Mouse (Mus musculus) brown adipose tissue, adult 24 weeks (tissue): Measurements from ENCODE around the gene Auh. TPM values are rescaled to one million over a fixed set of nuclear protein-coding genes. Genes with fewer than 3 reads are reported as not detected.

Experiments
- H3K27ac ChIP-seq: fragments of 200-500 bp; replicated peaks from 2 replicates; pipeline ENCODE4 v1.5.1; 2012; ENCODE audit warnings: low read depth, mild to moderate bottlenecking, low read length
- H3K4me1 ChIP-seq: fragments of 200-500 bp; 2 replicates; pipeline ENCODE4 v1.6.1; 2012; ENCODE audit warnings: low read length, mixed read lengths; ENCODE audit not compliant: control insufficient read depth, insufficient read depth, insufficient read length
- H3K4me3 ChIP-seq: fragments of 200-500 bp; 2 replicates; pipeline ENCODE4 v1.5.1; 2012; ENCODE audit warnings: low read depth, mild to moderate bottlenecking, low read length, moderate library complexity; ENCODE audit not compliant: insufficient read depth
- polyA plus RNA-seq: library from polyadenylated mRNA; stranded (reverse); fragments of >200 nt; gene quantifications from 2 replicates; pipeline ENCODE4 v1.2.4, GENCODE M21; 2012; ENCODE audit not compliant: missing spikeins, insufficient read depth, insufficient read length

The Auh gene
- 196 and 200 TPM in 2 replicates for polyA plus RNA-seq

DNA sequence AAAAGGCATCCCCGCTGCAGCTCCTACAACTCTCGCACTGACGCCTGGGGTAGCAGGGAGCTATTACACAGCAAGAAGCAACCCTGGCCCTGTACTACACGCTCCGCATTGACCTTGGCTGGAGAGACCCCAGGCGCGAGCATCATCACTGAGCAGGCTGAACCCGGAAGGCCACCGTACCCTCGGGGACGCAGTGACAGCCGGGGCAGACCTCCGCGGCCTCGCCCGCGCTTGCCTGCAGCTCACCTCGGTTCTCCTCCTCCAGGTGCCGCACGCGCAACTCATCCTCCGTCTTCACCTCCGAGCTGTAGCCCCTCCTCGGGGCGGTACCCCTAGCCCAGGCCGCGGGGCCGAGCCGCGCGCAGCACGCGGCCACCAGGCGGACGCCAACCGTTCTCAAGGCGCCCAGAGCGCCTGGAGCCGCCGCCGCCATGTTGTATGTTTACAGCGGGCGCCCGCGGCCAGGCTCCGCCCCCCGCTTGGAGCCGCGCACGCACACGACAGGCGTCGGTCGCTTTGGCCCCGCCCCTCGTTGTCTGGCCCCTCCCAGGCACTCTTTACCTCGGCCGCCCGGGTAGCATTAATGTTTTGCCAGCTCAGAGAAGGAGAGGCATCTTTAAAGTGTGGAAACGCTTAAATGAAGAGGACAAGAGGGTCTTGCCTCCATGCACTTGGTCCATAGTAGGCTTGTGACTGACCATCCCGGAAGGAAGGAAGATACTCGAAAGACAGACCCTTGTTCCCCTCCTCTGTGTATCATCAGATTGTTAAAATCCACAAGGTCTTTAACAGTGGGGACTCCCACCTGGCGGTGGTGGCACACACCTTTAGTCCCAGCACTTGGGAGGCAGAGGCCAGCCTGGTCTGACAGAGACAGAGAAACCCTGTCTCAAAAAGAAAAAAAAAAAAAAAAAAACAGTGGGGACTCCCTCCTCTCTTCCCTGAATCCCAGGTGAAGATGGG lies at the start of gene Auh:
TSS of gene Auh (minus strand) at position 473 of the 963 bp plus-strand sequence.
- Histone ChIP-seq H3K27ac (peak within 1 kb of the TSS; percentile 70), H3K4me1 (peaks cover 14% of the 10 kb centered on the region; the same call in 1 of the 2 replicates), H3K4me3 (peak within 1 kb of the TSS; percentile 99)

DNA sequence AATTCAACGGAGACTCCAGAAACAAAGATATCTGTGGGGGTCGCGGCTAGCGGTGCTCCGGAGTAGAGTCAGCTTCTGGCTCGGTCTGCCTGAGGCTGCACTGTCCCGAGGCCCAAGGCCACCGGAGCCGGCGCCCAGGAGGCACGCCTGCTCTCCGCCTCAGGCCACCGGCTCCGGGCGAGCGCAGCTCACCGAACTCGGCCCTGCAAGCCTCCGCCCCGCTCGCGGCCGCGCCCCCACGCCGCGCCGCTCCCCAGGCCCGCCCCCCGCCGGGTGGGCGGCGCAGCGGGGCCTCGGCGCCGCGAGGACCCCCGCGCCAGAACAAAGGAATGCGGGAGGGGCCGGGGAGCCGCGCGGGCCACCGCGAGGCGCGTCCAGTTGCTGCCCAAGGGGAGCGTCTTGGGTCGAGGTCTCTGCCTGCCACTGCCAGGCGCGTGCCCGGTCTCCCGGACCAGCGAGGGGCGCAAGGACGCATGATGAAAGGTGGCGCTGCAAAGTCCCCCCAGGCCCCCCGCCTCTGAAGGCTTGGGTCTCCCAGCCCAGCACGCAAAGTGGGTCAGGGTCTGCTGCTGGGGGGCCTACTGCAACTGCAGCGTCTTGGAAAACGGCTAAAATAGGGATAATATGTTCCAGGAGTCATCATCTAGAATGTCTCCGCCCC lies 49.0 kb upstream of the Auh start:
- Histone ChIP-seq H3K4me3 (peak overlapping the region; percentile 63), H3K4me1 (peaks cover 11% of the 10 kb centered on the region), H3K27ac (peak overlapping the region; percentile 75)

DNA sequence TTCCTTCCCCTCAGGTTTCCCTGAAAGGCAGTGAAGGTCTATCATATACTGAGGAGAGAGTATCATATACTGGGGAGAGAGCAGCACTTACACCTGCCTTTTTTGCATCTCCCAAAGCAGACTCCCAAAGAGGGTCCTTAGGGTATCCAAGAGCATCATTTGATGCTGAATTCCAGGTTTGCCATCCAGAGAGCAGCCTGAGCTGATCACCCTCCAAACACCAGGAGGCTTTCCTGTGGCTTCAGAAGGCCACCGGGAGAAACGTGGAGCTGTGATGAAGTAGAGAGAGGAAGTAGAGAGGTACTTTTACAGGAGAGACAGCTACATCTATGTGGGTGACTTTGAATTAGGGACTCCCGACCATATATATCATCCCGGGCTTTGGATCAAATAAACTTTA lies 48.3 kb upstream of the Auh start:
- Histone ChIP-seq H3K4me1 (peaks cover 18% of the 10 kb centered on the region), H3K27ac (peak overlapping the region; percentile 69), H3K4me3 (peak overlapping the region; percentile 17)

- H3K4me3 ChIP-seq, result 0 out of 2 replicates have a peak overlapping the region, but pooled peaks have one; percentile 15
- peak overlapping the region; percentile 69 for H3K27ac ChIP-seq
- peaks cover 19% of the 10 kb centered on the region for H3K4me1 ChIP-seq
These were observed 47.7 kb upstream of the Auh start for GRCm38 (mm10) chr13:52977221-52977609.

DNA sequence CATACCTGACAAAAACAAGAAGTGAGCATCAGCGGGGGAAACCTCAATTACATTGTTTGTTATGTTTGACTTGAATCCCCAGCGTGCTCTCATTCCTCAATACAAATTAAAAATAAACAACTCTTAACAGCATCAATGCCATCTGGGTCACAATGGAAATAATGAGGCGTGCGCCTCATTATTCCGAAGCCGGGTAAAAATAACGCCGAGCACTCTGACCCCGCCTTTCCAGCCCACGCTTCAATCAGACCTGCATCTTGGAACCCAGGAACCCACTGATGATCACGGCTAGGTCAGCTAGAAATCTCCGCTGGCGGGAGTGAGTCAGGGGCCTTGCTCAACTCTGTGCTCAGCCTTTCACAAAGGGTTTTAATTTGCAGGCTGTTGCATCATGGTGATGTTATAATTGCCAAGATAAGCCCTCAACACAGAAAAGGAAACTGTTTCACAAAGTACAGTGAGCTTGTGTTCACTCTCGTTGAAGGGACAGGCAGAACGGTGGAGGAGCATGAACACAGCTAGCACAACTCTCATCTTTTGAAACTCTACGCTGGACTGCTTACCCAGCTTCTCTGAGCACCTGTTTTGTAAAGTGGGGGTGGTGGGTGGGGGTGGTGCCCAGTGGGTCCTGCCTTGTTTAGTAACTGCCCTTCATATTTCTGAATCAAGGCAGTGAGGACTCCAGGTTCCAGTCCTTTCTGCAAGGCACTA lies 47.2 kb upstream of the Auh start:
- Histone ChIP-seq H3K27ac (peak overlapping the region; percentile 83), H3K4me1 (peaks cover 19% of the 10 kb centered on the region), H3K4me3 (peak overlapping the region; percentile 28)

- Histone ChIP-seq H3K4me3 (peak overlapping the region; percentile 28), H3K4me1 (peaks cover 19% of the 10 kb centered on the region), H3K27ac (peak overlapping the region; percentile 83)
These were observed 46.6 kb upstream of the Auh start for GRCm38 (mm10) chr13:52976130-52976509.

DNA sequence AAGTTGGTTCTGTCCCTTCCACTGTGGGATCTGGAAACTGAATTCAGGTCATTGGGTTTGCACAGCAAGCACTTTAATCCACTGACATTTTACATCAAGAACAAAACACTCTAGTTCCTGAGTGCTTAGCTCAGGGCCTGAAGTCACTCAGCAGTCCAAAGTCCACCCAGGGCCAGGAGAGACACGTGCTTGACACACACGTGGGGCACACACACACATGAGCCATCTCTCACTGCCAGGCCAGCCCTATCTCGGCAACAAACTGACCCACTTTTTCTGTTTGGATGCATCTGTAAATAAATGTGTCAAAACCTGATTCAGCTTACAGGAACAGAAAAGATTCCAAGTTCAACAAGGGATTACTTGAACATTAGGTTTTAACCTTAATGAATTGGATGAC lies 45.2 kb upstream of the Auh start:
- Histone ChIP-seq H3K27ac (peak overlapping the region; percentile 64), H3K4me1 (peaks cover 21% of the 10 kb centered on the region), H3K4me3 (no peak overlapping the region)

DNA sequence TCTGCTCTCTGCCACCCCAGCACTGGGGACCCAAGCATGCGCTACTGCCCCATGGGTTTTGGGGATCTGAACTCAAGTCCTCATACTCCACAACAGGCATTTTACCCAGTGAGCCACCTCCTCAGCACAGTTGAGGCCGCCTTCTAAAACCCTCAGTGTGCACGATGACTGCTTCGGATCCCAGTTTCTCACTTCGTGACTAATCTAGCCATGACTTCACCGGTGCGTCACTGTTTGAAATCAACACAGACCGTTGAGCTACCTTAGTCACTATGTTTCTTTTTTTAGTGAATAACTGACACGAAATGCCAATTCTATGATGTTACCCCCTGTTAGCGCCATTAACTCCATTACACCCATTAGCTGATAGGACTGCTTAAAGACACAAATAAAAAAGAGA lies 43.9 kb upstream of the Auh start:
- H3K27ac ChIP-seq, result no peak overlapping the region
- H3K4me1 ChIP-seq, result peaks cover 21% of the 10 kb centered on the region
- no peak overlapping the region for H3K4me3 ChIP-seq

DNA sequence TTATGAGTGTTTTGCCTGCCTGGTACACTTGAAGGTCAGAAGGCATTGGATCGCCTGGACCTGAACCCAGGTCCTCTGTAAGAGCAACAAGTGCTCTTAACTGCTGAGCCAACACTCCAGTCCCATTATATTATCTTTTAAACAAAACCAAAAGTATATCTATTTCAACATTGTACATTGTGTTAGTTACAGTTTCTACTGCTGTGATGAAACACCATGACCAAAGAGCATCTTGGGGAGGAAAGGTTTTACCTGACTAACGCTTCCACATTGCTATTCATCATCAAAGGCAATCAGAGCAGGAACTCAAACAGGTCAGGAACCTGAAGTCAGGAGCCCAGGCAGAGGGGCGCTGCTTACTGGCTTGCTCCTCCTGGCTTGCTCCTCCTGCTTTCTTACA lies 43.1 kb upstream of the Auh start:
- H3K4me3 ChIP-seq, result no peak overlapping the region
- H3K27ac ChIP-seq, result no peak overlapping the region
- H3K4me1 ChIP-seq, result peaks cover 21% of the 10 kb centered on the region

GRCm38 (mm10) chr13:52970876-52971275 lies 41.4 kb upstream of the Auh start:
- Histone ChIP-seq H3K4me1 (peaks cover 15% of the 10 kb centered on the region), H3K27ac (no peak overlapping the region), H3K4me3 (no peak overlapping the region)

DNA sequence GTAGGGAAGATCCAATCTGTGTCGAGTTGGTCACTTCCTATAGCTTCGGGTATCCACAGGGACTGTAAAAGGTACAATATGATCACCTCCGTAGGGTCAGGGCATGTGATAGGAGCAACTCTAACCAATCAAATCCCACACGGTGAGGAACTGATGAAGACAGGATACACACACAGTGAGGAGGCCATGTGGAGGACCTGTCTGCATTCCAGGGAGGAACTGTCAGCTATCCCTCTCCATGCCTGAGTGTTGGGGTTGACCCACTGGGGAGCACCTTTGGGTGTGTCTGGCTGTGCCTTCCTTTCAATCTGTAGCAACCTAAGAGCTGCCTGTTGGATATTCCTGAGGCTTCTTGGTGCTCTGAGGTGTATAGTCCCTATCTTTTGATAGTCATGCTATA lies 33.4 kb upstream of the Auh start:
- Histone ChIP-seq H3K27ac (no peak overlapping the region), H3K4me3 (no peak overlapping the region), H3K4me1 (no peaks in the 10 kb centered on the region)

DNA sequence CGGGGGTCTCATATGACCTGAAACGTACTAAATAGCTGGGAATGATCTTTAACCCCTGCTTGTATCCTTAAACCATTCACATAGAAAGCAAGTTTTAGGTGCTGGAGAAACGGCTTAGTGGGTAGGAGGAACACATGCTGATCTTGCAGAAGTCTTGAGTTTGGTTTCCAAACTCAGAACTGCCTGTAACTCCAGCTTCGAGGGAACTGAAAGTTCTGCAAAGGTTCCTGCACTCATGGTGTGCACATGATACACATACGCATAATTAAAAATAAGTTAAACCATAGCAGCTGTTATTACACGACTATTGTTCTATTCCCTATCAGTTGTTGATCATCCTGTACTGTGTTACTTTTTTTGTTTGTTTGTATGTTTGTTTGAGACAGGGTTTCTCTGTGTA lies 32.9 kb upstream of the Auh start:
- H3K27ac ChIP-seq, result no peak overlapping the region
- H3K4me1 ChIP-seq, result no peaks in the 10 kb centered on the region
- no peak overlapping the region for H3K4me3 ChIP-seq

GRCm38 (mm10) chr13:52953779-52954553 lies 24.5 kb upstream of the Auh start:
- Histone ChIP-seq H3K4me3 (no peak overlapping the region), H3K4me1 (no peaks in the 10 kb centered on the region), H3K27ac (no peak overlapping the region)

GRCm38 (mm10) chr13:52949211-52949610 lies 19.7 kb upstream of the Auh start:
- Histone ChIP-seq H3K4me3 (no peak overlapping the region), H3K4me1 (no peaks in the 10 kb centered on the region), H3K27ac (no peak overlapping the region)
